Mouse (Mus musculus): ENCODE data around the gene Reep1. TPM values are rescaled to one million over a fixed set of nuclear protein-coding genes. Genes with fewer than 3 reads are reported as not detected.

Gene Reep1
- 319 and 369 TPM in 2 replicates for total RNA-seq (2014; rRNA removed)
- 188 and 213 TPM in 2 replicates for polyA plus RNA-seq (2015; fragmentation: Nextera tagmentation; extraction: Ambion mirVana)

- under 1% methylated on average over 64 of the region's 91 CpGs for WGBS
Observed at GRCm38 (mm10) chr6:71707511-71708501, at the start of gene Reep1. Gene Reep1 (plus strand): TSS chr6:71707561.

GRCm38 (mm10) chr6:71658290-71658689, 49.1 kb upstream of the Reep1 start:
- H3K4me3 ChIP-seq (ENCODE audit: low read length) = no peak overlapping the region
- no peaks in the 10 kb centered on the region for H3K27me3 ChIP-seq (ENCODE audit: insufficient read depth, low read length)
- 78% methylated on average over 2 of the region's 2 CpGs for WGBS
- ATAC-seq (no peak), DNase-seq (ENCODE audit: low spot score) (no peak)
- no peaks in the 10 kb centered on the region for H3K9me3 ChIP-seq (ENCODE audit: low read length)
- no peak overlapping the region for H3K9ac ChIP-seq (replicated peaks; ENCODE audit: low read length)
- no peak overlapping the region for H3K27ac ChIP-seq
- no peaks in the 10 kb centered on the region for H3K4me1 ChIP-seq (ENCODE audit: insufficient read depth, low read length)
- H3K36me3 ChIP-seq (ENCODE audit: insufficient read depth, low read length) = no peaks in the 10 kb centered on the region
- no peak overlapping the region for H3K4me2 ChIP-seq (ENCODE audit: low read depth, low read length)
- TF ChIP-seq CTCF (IDR thresholded peaks at IDR 0.05; ENCODE audit: low read depth) = no peak

More at GRCm38 (mm10) chr6:71707511-71708501, at the start of gene Reep1:
- H3K27ac ChIP-seq = peak within 1 kb of the TSS; percentile 93
- 0 out of 2 replicates have a peak, but pooled peaks cover 9% of the 10 kb centered on the region for H3K4me1 ChIP-seq (ENCODE audit: insufficient read depth, low read length)
- peak within 1 kb of the TSS; percentile 73 for H3K4me2 ChIP-seq (ENCODE audit: low read depth, low read length)
- no peaks in the 10 kb centered on the region for H3K27me3 ChIP-seq (ENCODE audit: insufficient read depth, low read length)
- DNase-seq (ENCODE audit: low spot score) (peak; percentile 86), ATAC-seq (peak; percentile 89)
- H3K4me3 ChIP-seq (ENCODE audit: low read length) = peak within 1 kb of the TSS; percentile 76
- no peaks in the 10 kb centered on the region for H3K9me3 ChIP-seq (ENCODE audit: low read length)
- peak; percentile 43 for TF ChIP-seq CTCF (IDR thresholded peaks at IDR 0.05; ENCODE audit: low read depth)
- peak within 1 kb of the TSS; percentile 90 for H3K9ac ChIP-seq (replicated peaks; ENCODE audit: low read length)
- H3K36me3 ChIP-seq (ENCODE audit: insufficient read depth, low read length) = no peaks in the 10 kb centered on the region

- no peaks in the 10 kb centered on the region for H3K27me3 ChIP-seq (ENCODE audit: insufficient read depth, low read length)
- ATAC-seq (no peak), DNase-seq (ENCODE audit: low spot score) (no peak)
- H3K4me2 ChIP-seq (ENCODE audit: low read depth, low read length) = no peak overlapping the region
- no peaks in the 10 kb centered on the region for H3K36me3 ChIP-seq (ENCODE audit: insufficient read depth, low read length)
- H3K9me3 ChIP-seq (ENCODE audit: low read length) = 0 out of 2 replicates have a peak, but pooled peaks cover 2% of the 10 kb centered on the region
- H3K4me3 ChIP-seq (ENCODE audit: low read length) = no peak overlapping the region
- TF ChIP-seq CTCF (IDR thresholded peaks at IDR 0.05; ENCODE audit: low read depth) = no peak
- H3K27ac ChIP-seq = no peak overlapping the region
- WGBS = 55% methylated on average over 1 of the region's 1 CpGs
- no peak overlapping the region for H3K9ac ChIP-seq (replicated peaks; ENCODE audit: low read length)
- no peaks in the 10 kb centered on the region for H3K4me1 ChIP-seq (ENCODE audit: insufficient read depth, low read length)
Observed at GRCm38 (mm10) chr6:71664511-71664910, 42.9 kb upstream of the Reep1 start.

- no peaks in the 10 kb centered on the region for H3K27me3 ChIP-seq (ENCODE audit: insufficient read depth, low read length)
- H3K9me3 ChIP-seq (ENCODE audit: low read length) = 0 out of 2 replicates have a peak, but pooled peaks cover 2% of the 10 kb centered on the region
- H3K27ac ChIP-seq = no peak overlapping the region
- WGBS = 71% methylated on average over 2 of the region's 2 CpGs
- TF ChIP-seq CTCF (IDR thresholded peaks at IDR 0.05; ENCODE audit: low read depth) = peak; percentile 16; the same call in 1 of the 2 replicates
- ATAC-seq (no peak), DNase-seq (ENCODE audit: low spot score) (no peak)
- H3K9ac ChIP-seq (replicated peaks; ENCODE audit: low read length) = no peak overlapping the region
- H3K36me3 ChIP-seq (ENCODE audit: insufficient read depth, low read length) = no peaks in the 10 kb centered on the region
- no peaks in the 10 kb centered on the region for H3K4me1 ChIP-seq (ENCODE audit: insufficient read depth, low read length)
- no peak overlapping the region for H3K4me2 ChIP-seq (ENCODE audit: low read depth, low read length)
- H3K4me3 ChIP-seq (ENCODE audit: low read length) = no peak overlapping the region
Observed at GRCm38 (mm10) chr6:71673166-71673565, 34.2 kb upstream of the Reep1 start.

- H3K27me3 ChIP-seq (ENCODE audit: insufficient read depth, low read length) = no peaks in the 10 kb centered on the region
- no peaks in the 10 kb centered on the region for H3K4me1 ChIP-seq (ENCODE audit: insufficient read depth, low read length)
- no peaks in the 10 kb centered on the region for H3K36me3 ChIP-seq (ENCODE audit: insufficient read depth, low read length)
- DNase-seq (ENCODE audit: low spot score) (no peak), ATAC-seq (no peak)
- no peak overlapping the region for H3K27ac ChIP-seq
- no peak overlapping the region for H3K9ac ChIP-seq (replicated peaks; ENCODE audit: low read length)
- no peaks in the 10 kb centered on the region for H3K9me3 ChIP-seq (ENCODE audit: low read length)
- no peak overlapping the region for H3K4me2 ChIP-seq (ENCODE audit: low read depth, low read length)
- no peak overlapping the region for H3K4me3 ChIP-seq (ENCODE audit: low read length)
- TF ChIP-seq CTCF (IDR thresholded peaks at IDR 0.05; ENCODE audit: low read depth) = peak; percentile 27
- WGBS = 69% methylated on average over 7 of the region's 7 CpGs
Observed at GRCm38 (mm10) chr6:71678891-71679290, 28.5 kb upstream of the Reep1 start.

GRCm38 (mm10) chr6:71695150-71695549, 12.2 kb upstream of the Reep1 start:
- H3K9me3 ChIP-seq (ENCODE audit: low read length) = no peaks in the 10 kb centered on the region
- H3K27ac ChIP-seq = no peak overlapping the region
- no peak for TF ChIP-seq CTCF (IDR thresholded peaks at IDR 0.05; ENCODE audit: low read depth)
- no peaks in the 10 kb centered on the region for H3K4me1 ChIP-seq (ENCODE audit: insufficient read depth, low read length)
- H3K4me3 ChIP-seq (ENCODE audit: low read length) = no peak overlapping the region
- no peaks in the 10 kb centered on the region for H3K36me3 ChIP-seq (ENCODE audit: insufficient read depth, low read length)
- H3K27me3 ChIP-seq (ENCODE audit: insufficient read depth, low read length) = no peaks in the 10 kb centered on the region
- H3K4me2 ChIP-seq (ENCODE audit: low read depth, low read length) = no peak overlapping the region
- no peak for DNase-seq (ENCODE audit: low spot score)
- ATAC-seq = no peak
- WGBS = 98% methylated on average over 2 of the region's 2 CpGs
- no peak overlapping the region for H3K9ac ChIP-seq (replicated peaks; ENCODE audit: low read length)

All from hindbrain, postnatal 0 days (tissue).